Mouse (Mus musculus) granulocyte monocyte progenitor cell, adult 5-6 weeks (primary cell): ENCODE results near the gene Fanca. TPM values are rescaled to one million over a fixed set of nuclear protein-coding genes. Genes with fewer than 3 reads are reported as not detected.

Experiments
- ATAC-seq: replicated peaks from 2 replicates; pipeline ENCODE4 v1.8.0; 2016; ENCODE audit warnings: mild to moderate bottlenecking, moderate TSS enrichment, inconsistent platforms; ENCODE audit not compliant: poor library complexity, severe bottlenecking
- total RNA-seq, 2 experiments: library from RNA; stranded (forward) in 1 of 2; stranded (reverse) in 1 of 2; fragments of 200-712, 200-1000 nt in 1 of 2; fragments of >200 nt in 1 of 2; fragmentation: Nextera tagmentation in 1 of 2; gene quantifications; 2 replicates each; pipeline ENCODE4 v1.2.3; 2014 to 2017

Fanca gene
- 52.0 and 70.0 TPM in 2 replicates for total RNA-seq (2014; fragmentation: Nextera tagmentation)
- total RNA-seq (2017), result 30.2 and 39.5 TPM in 2 replicates

- ATAC-seq, result peak; percentile 99
These were observed at the start of gene Fanca for GRCm38 (mm10) chr8:123318467-123318911. Gene Fanca, minus strand, starts transcription at chr8:123318576.

GRCm38 (mm10) chr8:123361082-123361739 lies 42.8 kb upstream of the Fanca start:
- peak; percentile 89 for ATAC-seq

- peak; percentile 13; the same call in 1 of the 2 replicates for ATAC-seq
These were observed 34.8 kb upstream of the Fanca start for GRCm38 (mm10) chr8:123353216-123353615.

DNA sequence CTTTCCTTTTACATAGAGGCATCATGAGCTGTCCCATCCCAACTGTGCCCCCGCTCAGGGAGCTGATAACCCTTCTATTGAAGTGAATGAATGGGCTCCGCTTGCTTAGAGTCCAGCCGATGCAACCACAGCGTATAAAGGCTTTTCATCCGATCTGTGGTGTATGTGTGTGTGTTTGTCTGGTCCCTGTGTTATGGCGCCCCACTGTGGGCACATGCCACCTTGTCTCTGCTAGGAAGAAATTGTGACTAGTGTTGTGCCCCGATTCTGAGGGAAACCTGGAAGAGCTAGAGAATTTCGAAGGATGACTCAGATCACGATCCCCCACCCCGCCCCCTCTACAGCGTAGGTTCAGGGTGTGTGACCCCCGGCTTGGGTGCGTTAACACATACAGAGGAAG lies 34.4 kb upstream of the Fanca start:
- peak; percentile 69 for ATAC-seq

GRCm38 (mm10) chr8:123352118-123352517 lies 33.7 kb upstream of the Fanca start:
- ATAC-seq, result no peak

DNA sequence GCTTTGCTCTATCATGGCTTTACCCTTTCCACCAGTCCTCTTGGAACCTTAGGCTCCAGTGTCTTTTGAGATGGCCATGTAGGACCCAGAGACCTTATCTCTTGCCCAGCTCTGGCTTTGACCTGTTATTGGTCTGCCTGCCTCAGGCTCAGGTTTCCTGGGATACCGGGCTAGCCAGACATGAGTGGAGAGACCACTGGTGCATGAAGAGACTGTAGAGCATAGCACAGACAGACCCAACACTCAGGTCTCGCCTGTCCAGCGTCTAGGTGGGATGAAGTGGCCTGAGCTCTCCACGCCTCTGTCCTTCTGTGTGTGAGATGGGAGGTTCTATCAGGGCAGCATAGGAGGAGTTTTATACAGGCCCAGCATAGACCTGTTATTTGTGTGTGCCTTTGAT lies 30.7 kb upstream of the Fanca start:
- ATAC-seq, result no peak

GRCm38 (mm10) chr8:123348237-123348843 lies 30.0 kb upstream of the Fanca start:
- no peak for ATAC-seq

- ATAC-seq, result no peak
These were observed 28.9 kb upstream of the Fanca start for GRCm38 (mm10) chr8:123347293-123347692.

DNA sequence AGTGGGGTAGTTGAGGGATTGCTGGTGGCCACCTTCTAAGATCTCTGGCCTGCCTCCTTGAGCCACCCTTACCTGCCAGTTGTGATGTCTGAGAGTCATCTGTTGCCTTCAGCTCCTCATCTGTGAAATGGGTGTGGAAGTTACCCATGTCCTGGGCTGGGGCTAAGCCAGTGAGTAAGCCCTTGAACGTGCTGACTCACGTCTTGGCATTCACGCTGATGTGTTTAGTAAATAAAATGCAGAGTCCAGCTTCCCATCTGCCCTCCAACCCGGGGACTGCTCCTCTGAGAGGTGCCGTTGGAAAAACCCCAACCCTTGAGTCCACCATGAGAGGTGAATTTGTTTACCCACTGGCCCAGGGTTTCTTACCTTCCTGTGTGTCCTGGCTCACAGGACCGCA lies 27.5 kb upstream of the Fanca start:
- ATAC-seq, result no peak

DNA sequence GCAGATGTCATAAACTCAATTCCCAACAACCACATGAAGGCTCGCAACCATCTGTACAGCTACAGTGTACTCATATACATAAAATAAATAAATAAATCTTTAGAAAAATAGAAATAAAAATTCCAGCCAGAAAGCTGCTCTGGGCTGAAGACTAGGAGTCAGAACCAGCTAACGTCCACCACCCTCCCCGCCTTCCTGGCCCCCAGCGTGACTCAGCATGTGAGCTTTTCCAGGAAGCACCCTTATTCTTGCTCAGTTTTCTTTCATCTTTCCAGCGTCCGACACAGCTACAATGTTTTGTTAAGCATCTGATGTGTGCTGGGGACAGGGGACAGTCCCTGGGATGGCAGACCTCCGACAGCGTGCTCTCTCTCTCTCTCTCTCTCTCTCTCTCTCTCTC lies 26.8 kb upstream of the Fanca start:
- no peak for ATAC-seq

- peak; percentile 57 for ATAC-seq
These were observed 25.0 kb upstream of the Fanca start for GRCm38 (mm10) chr8:123343422-123343821.

DNA sequence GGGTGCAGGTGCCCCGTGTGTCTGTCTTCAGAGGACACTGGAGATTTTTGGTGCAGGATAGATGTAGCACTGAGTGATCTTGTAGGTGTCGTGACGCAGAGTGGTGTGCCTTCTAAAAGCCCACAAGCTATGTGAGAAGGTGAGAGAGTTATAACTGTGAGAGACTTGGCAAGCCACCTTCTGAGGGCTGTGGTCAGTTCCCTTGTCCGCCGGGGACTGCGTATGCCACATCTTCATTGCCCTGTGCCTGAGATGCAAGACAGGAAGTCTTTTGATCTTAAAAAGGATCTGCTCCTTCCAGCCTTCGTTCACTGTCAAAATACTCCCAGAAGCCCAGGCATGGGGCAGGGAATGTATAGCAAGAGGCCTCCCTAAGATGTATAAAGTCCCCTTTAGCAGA lies 24.5 kb upstream of the Fanca start:
- ATAC-seq, result no peak

DNA sequence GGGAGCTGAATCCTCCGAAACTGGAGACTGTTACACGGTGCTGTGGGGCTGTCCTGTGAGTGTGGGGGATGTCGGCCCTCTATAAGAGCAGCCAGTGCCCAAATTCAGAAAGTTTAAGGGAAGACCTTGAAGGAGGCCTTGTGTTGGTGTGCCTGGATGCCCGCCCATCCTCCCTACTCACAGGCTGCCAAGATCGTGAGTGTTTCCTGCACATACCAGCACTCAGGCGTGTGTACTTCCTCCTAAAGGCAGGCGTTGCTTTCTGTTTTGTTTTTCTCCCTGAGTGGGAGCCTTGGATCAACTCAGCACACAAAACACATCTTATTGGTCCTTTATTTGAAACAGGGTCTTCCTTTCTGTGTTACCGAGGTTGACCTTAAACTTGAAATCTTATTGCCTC lies 23.9 kb upstream of the Fanca start:
- peak; percentile 67 for ATAC-seq

DNA sequence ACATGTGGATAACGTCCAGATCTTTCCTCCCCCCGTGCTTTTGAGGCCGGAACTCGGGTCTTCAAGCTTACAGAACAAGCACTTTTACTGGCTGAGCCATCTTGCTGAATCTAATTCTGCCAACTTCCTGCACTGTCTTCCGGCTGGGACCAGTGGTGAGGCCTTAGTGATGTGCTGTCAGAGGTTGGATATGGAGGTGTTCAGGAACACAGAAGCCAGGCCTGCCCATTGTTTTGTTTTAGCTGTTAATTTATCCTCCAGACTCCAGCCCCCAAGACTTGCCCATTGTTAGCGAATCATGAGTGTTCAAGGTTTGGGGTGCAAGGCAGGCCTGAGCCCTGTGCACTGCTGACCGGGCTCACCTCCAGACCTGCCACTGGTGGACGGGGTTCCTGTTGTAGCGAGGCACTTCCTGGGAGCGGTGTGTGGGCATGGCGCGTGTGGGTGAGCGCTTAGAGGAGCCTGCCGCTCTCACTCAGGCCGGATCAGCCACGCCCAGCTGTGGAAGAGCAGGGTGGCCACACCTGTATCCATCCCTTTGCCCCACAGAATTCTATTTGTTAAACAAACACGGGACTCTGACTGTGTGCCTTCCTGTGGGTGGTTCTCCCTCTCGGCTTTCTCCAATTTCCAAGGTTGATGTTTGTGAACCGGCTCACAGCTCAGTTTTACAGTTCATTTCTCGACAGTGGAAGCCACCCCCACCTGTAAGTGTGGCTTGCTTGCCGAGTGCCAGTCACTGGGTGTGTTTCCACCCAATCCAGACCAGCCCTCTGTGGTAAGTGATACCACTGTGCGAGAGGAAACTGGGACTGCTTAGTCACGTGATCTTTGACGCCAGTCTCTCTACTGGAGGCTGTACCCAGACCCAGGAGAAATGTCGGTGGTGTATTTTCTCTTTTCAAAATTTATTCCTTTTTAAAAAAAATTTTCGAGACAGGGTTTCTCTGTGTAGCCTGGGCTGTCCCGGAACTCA lies 23.0 kb upstream of the Fanca start:
- ATAC-seq, result peak; percentile 48

DNA sequence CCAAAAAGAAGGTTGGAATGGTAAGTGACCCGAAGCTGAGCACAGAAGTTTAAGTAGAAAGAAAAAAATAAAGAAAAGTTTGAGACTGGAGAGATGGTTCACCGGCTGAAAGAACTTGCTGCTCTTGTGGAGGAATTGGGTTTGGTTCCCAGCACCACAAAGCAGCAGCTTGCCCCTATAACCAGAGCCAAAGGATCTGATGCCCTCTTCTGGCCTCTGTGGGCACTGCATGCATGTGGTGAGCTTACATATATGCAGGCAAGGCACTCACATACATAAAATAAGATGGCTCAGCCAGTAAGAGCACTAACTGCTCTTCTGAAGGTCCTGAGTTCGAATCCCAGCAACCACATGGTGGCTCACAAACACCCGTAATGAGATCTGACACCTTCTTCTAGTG lies 21.7 kb upstream of the Fanca start:
- no peak for ATAC-seq

DNA sequence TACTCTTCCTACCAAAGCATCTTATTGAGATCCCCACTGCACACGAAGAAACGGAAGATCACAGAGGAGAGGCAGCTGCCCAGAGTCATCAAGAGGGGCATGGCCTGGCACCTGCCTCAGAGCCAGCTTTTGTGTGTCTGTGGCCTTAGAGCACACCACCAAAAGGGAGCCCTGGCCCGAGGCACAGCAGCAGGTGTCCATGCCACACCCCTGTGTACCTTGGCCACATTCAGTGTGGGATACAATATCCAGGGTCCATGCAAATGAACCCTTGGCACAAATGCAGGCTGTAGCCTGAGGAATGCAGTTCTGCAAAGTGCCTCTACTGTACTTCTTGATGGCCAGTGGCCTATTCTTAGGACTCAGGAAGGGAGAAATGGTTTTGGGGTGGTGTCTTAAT lies 19.1 kb upstream of the Fanca start:
- no peak for ATAC-seq

DNA sequence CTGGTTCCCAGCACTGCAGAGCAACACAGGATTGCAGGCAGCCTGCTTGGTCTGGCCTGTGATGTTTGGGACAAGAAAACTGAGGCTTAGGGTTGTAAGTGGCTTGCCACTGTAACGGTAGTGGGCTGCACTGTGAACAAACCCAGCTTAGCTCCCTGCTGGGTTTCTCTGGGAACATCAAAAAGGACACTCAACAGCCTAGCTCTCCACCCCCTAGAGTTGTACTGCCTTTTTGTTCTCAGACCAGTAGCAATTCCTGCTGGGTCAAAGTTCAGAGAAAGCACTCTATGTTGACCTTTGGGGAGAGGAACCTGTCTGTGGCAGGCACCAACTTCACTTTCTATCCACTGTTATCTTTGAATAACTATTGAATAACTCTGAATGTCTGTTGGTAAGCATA lies 16.1 kb upstream of the Fanca start:
- no peak for ATAC-seq

- no peak for ATAC-seq
These were observed 15.5 kb upstream of the Fanca start for GRCm38 (mm10) chr8:123333864-123334263.

GRCm38 (mm10) chr8:123333091-123333587 lies 14.8 kb upstream of the Fanca start:
- ATAC-seq, result no peak

DNA sequence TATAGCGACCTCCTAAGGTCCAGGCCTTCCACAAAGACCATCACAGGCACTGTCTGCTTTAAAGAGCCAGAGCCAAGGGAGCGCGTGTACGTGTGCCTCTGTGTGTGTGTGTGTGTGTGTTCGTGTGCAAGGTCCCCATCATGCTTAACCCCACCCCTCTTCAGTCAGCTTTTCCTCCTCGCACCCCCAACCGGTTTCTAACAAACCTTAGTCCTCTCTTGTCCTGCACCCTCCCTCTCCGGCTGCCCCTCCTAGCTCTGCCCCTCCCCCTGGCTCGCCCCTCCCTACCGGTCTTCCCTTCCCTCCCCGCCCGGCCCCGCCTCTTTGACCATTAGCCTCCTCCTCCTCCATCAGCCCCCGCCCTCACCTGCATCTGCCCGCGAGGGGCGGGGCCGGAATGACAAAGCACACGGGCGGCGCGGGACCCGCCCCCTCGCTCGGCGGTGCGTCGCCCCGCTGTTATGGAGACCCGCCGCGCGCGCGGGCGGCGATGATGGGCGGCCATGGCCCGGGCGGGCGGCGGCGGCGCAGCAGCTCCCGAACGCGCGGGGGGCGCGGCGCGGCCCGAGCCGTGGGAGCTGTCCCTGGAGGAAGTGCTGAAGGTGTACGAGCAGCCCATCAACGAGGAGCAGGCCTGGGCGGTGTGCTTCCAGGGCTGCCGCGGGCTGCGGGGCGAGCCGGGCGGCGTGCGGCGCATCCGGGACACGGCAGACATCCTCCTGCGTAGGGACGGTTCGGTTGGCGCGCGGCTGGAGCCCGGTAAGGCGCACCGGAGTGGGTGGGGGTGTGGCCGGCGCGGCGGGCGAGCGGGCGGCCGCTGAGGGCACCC lies 14.1 kb upstream of the Fanca start, which contains the start of gene Spire2:
Gene Spire2, plus strand, starts transcription at position 452 of the 829 bp plus-strand sequence.
- peak; percentile 80 for ATAC-seq
